Mouse (Mus musculus): ENCODE data around the gene Adk. TPM values are rescaled to one million over a fixed set of nuclear protein-coding genes. Genes with fewer than 3 reads are reported as not detected.
A peak's percentile ranks its signal among the peaks of the same experiment; 100 is the strongest.

Gene Adk
- polyA plus RNA-seq, 1 experiment from 2014 or later: 68.6 TPM

DNA sequence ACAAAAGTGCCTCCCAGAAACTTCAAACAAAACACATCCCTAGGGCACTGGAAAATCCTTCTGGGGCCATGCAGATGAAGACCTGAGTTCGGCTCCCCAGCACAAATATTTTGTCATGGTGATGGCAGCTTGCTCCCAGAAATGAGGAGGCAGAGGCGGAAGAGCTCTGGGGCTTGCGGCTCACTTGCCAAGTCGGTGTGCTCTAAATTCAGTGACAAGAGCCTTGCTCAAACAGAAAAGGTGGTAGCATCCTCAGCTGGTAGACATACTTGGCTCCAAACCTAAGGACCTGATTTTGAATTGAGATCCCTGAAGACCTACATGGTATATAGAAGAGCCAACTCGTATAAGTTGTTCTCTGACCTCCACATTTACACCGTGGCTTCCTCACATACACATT lies 292.5 kb downstream of the Adk start:
- no peak overlapping the region for H3K4me3 ChIP-seq
- WGBS: 94% methylated on average over 6 of the region's 6 CpGs
- ATAC-seq (replicated peaks): no peak
- no peaks in the 10 kb centered on the region for H3K4me1 ChIP-seq
- no peak overlapping the region for H3K4me2 ChIP-seq (replicated peaks)
- no peak overlapping the region for H3K27ac ChIP-seq (replicated peaks)
- no peaks in the 10 kb centered on the region for H3K27me3 ChIP-seq
- no peaks in the 10 kb centered on the region for H3K36me3 ChIP-seq
- H3K9ac ChIP-seq (replicated peaks): no peak overlapping the region
- no peaks in the 10 kb centered on the region for H3K9me3 ChIP-seq

DNA sequence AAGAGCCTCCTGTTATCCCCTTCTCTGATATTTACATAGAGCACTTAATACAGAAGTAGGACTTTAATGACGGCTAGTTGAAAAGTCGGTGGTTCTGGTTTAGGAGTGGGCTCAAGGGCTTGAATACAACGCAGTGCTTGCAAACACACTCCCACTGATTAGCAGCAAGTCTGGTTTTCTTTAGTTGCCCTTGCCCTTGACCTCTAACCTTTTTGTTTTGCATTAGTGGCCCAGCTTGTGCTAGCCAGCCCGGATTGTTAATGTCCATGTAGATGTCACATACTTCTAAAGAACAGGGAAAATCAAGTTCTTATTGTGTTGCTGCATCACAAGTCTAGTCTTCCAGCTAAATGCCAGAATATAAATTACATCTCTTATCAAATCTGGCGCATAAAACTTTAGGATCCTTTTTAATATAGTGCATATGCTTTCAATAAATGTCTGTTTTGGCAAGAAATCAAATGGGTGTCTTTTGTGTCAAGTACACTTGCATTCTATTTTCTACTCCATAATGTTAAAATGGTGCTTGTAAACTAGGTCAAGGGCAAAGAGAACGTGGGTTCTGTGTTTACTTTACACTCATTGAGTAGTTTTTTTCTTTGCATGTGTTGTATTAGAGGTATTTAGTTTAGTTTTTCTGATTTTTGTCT lies 296.4 kb downstream of the Adk start:
- H3K27me3 ChIP-seq: no peaks in the 10 kb centered on the region
- no peaks in the 10 kb centered on the region for H3K9me3 ChIP-seq
- no peaks in the 10 kb centered on the region for H3K4me1 ChIP-seq
- H3K36me3 ChIP-seq: no peaks in the 10 kb centered on the region
- no peak for ATAC-seq (replicated peaks)
- H3K9ac ChIP-seq (replicated peaks): no peak overlapping the region
- no peak overlapping the region for H3K4me3 ChIP-seq
- no peak overlapping the region for H3K4me2 ChIP-seq (replicated peaks)
- H3K27ac ChIP-seq (replicated peaks): no peak overlapping the region
- 67% methylated on average over 6 of the region's 6 CpGs for WGBS

DNA sequence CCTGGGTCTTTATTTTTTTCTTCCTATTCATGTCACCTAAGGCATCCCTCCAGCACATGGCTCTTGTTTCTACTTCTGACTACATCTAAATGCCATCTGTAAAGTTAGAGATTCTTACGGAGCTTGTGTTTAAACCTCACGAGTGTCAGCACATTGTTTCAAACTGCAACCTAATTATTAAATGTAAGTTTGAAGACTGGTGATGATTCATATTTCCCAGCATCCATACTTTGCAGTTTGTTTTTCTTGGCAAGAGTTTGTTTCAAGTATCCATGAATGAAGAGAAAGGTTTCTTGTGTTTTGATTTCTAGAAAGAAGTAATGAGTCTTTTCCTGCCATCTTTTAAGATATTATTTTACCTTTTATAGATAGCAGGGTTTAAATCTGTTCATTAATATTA lies 299.3 kb downstream of the Adk start:
- no peak for ATAC-seq (replicated peaks)
- H3K4me1 ChIP-seq: no peaks in the 10 kb centered on the region

DNA sequence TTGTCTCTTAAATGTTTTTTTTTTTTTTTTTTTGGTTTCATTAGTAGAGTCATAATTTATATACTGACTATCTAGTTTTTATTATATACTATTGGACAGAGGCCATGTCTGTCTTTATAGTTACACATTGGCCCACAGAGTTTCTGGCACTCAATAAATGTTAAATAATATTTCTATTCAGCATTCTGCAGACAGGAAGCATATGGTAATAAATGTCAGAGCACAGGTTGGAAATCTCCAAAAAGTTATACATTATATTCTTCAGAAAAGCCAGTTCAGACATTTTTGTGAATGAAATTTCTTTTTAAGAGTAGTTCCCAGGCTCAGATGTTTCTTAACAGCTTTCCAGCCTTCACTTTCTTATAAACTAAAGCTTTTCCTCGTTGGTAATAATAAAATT lies 303.9 kb downstream of the Adk start:
- H3K27me3 ChIP-seq: no peaks in the 10 kb centered on the region
- no peak overlapping the region for H3K4me3 ChIP-seq
- no peak overlapping the region for H3K27ac ChIP-seq (replicated peaks)
- no peak for ATAC-seq (replicated peaks)
- 74% methylated on average over 1 of the region's 1 CpGs for WGBS
- H3K36me3 ChIP-seq: no peaks in the 10 kb centered on the region
- H3K9ac ChIP-seq (replicated peaks): no peak overlapping the region
- H3K4me2 ChIP-seq (replicated peaks): no peak overlapping the region
- H3K4me1 ChIP-seq: peaks cover 12% of the 10 kb centered on the region
- H3K9me3 ChIP-seq: no peaks in the 10 kb centered on the region

More for the DNA sequence above, 299.3 kb downstream of the Adk start:
- Histone ChIP-seq H3K4me3 (no peak overlapping the region), H3K9me3 (no peaks in the 10 kb centered on the region), H3K27me3 (no peaks in the 10 kb centered on the region), H3K36me3 (no peaks in the 10 kb centered on the region), H3K4me2 (replicated peaks) (no peak overlapping the region), H3K27ac (replicated peaks) (no peak overlapping the region), H3K9ac (replicated peaks) (no peak overlapping the region)
- 86% methylated on average over 2 of the region's 2 CpGs for WGBS

DNA sequence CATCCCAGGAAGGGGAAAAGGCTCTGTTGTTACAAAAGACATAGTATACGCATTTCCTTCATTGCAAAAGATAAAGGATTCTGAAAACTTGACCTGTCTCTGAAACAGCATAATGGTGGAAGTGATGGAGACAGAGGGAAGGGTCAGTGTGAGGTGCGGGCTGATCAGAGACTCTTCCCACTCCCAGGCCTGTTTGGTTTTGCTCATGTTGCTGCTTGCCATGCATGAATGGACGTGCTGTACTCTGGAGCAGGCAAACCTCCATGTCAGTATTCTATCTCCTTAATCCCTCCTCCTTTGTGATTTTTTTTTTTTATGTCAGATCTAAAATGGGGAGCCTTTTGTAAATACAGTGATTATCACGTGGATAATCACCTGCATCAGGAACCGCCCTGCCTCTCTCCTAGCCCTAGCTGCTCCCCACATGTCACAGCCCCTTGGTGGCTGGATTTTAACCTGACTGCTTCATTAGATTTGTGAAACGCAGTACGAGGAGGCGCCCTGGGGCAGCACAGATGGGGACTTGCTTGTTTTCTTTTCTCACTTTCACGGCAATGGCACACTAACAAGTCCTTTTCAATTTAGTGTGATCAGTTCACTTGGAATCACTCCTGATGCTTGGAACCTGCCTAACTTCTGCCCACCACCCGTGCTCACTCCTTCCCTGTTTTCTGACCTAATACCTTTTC lies 307.0 kb downstream of the Adk start:
- peak; percentile 80 for ATAC-seq (replicated peaks)
- Histone ChIP-seq H3K27ac (replicated peaks) (peak overlapping the region; percentile 80), H3K36me3 (no peaks in the 10 kb centered on the region), H3K4me3 (no peak overlapping the region), H3K4me2 (replicated peaks) (no peak overlapping the region), H3K4me1 (peaks cover 12% of the 10 kb centered on the region), H3K27me3 (no peaks in the 10 kb centered on the region), H3K9me3 (no peaks in the 10 kb centered on the region), H3K9ac (replicated peaks) (no peak overlapping the region)
- WGBS: 37% methylated on average over 10 of the region's 10 CpGs

DNA sequence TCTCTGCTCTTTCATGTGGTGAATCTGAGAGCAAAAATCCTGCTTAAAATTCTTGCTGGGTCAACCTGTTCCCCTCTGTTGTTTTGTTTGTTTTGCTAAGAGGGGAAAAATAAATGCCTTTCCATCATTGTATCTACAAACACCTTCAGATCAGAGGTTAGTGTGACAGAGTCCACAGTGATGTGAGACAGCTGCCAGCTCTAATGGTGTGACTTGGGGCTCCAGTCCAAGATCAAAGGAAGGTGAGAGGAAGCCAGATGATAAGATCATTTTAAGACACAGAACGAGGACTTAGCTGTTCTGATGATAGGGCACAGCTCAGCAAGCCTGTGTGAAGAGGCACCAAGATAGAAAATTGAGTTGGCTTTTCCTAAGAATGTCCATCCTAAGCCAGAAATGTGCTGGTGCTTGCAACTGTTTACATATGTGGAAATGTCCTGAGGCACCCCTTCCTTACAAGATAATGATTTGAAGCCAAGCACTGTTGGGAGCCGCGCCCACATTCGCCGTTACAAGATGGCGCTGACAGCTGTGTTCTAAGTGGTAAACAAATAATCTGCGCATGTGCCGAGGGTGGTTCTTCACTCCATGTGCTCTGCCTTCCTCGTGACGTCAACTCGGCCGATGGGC lies 307.6 kb downstream of the Adk start:
- Histone ChIP-seq H3K9me3 (no peaks in the 10 kb centered on the region), H3K4me2 (replicated peaks) (no peak overlapping the region), H3K4me3 (no peak overlapping the region), H3K27me3 (no peaks in the 10 kb centered on the region), H3K9ac (replicated peaks) (no peak overlapping the region), H3K36me3 (no peaks in the 10 kb centered on the region), H3K4me1 (peaks cover 12% of the 10 kb centered on the region), H3K27ac (replicated peaks) (peak overlapping the region; percentile 80)
- ATAC-seq (replicated peaks): 0 out of 2 replicates have a peak, but pooled peaks have one; percentile 26
- WGBS: 68% methylated on average over 8 of the region's 12 CpGs

DNA sequence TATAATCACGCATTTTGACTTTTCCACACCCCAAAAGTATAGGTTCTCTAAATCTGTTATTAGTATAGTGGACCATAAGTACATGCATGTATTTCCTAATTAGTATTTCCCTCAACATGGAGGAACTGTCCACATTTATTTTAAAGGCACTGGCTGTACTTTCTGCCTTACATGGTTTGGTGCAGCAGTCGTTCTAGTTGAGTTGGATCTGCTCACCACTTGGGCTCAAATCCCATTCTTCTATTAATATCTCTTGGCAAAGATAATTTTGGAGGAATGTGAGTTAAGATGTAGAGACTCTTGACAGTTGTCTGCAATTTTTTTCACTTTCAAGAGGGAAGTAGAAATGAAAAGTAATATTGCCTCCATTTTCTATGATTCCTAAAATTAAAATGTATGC lies 314.7 kb downstream of the Adk start:
- H3K27me3 ChIP-seq: no peaks in the 10 kb centered on the region
- ATAC-seq (replicated peaks): no peak
- H3K9me3 ChIP-seq: no peaks in the 10 kb centered on the region
- H3K4me1 ChIP-seq: peaks cover 34% of the 10 kb centered on the region
- H3K36me3 ChIP-seq: no peaks in the 10 kb centered on the region
- no peak overlapping the region for H3K4me3 ChIP-seq
- peak overlapping the region; percentile 91 for H3K27ac ChIP-seq (replicated peaks)
- no peak overlapping the region for H3K9ac ChIP-seq (replicated peaks)
- 73% methylated on average over 2 of the region's 2 CpGs for WGBS
- H3K4me2 ChIP-seq (replicated peaks): no peak overlapping the region

DNA sequence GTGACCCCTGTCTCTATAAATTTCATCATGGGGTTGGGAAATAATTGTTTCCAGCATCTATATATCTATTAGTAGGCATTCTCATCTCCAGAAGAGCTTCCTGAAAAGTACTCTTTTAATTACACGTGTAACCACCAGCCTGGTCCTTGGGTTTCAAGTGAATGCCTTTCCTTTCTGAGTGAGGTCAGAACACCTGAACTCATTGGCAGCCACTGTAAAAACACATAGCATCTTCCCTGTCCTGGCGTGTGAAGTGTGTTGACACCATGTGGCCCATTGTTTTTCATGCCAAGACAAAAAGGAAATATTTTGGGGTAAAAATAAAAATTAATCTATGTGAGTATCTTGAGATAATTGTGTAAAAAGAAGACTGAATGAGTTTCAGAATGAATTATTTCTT lies 316.2 kb downstream of the Adk start:
- Histone ChIP-seq H3K36me3 (no peaks in the 10 kb centered on the region), H3K9ac (replicated peaks) (no peak overlapping the region), H3K4me3 (no peak overlapping the region), H3K27me3 (no peaks in the 10 kb centered on the region), H3K9me3 (no peaks in the 10 kb centered on the region), H3K27ac (replicated peaks) (peak overlapping the region; percentile 91), H3K4me1 (peaks cover 42% of the 10 kb centered on the region), H3K4me2 (replicated peaks) (no peak overlapping the region)
- 7% methylated on average over 2 of the region's 2 CpGs for WGBS
- ATAC-seq (replicated peaks): peak; percentile 57

DNA sequence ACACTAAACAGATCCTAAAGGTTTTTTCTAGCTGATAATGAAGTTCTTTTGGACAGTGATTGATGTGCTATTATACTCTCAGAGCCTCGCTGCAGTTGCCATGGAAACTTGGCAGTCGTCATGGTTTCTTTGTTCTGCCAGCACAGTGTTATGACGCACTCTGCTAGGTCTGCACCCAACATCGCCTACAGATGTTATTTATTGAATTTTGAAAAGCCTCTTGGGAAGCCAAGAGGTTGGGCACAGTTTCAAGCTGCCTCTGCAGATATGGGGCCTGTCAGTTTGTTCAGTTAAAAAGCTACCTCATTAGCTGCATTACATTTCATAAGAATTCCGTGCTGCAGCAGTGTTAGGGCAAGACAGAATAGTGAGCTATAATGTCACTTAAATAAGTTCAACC lies 316.8 kb downstream of the Adk start:
- H3K4me3 ChIP-seq: no peak overlapping the region
- no peaks in the 10 kb centered on the region for H3K27me3 ChIP-seq
- peak overlapping the region; percentile 91 for H3K27ac ChIP-seq (replicated peaks)
- no peaks in the 10 kb centered on the region for H3K9me3 ChIP-seq
- ATAC-seq (replicated peaks): peak; percentile 97
- H3K4me2 ChIP-seq (replicated peaks): peak overlapping the region; percentile 25; the same call in 1 of the 2 replicates
- H3K36me3 ChIP-seq: no peaks in the 10 kb centered on the region
- H3K9ac ChIP-seq (replicated peaks): no peak overlapping the region
- WGBS: under 1% methylated on average over 5 of the region's 5 CpGs
- peaks cover 42% of the 10 kb centered on the region for H3K4me1 ChIP-seq

DNA sequence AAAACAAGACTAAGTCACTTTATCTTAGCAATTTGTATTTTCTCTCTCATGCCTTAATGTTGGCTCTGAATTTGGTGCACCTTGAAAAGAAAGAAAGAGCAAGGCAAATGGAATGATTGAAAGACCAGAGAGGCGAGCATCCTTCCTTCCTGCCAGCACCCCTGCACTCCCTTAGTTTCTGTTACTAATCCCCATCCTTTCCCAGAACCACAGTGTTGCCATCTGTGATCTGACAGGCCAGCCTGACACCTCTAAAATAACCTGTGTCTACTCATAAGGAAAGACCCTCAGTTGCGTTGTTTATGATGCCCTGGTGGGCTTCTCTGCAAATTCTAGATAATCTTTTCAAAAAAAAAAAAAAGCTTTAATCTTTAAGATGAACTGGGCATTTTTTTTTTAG lies 319.6 kb downstream of the Adk start:
- Histone ChIP-seq H3K4me2 (replicated peaks) (no peak overlapping the region), H3K9me3 (no peaks in the 10 kb centered on the region), H3K4me1 (peaks cover 41% of the 10 kb centered on the region), H3K36me3 (no peaks in the 10 kb centered on the region), H3K27ac (replicated peaks) (peak overlapping the region; percentile 69), H3K27me3 (no peaks in the 10 kb centered on the region), H3K9ac (replicated peaks) (no peak overlapping the region), H3K4me3 (no peak overlapping the region)
- ATAC-seq (replicated peaks): no peak
- WGBS: 33% methylated on average over 2 of the region's 2 CpGs

DNA sequence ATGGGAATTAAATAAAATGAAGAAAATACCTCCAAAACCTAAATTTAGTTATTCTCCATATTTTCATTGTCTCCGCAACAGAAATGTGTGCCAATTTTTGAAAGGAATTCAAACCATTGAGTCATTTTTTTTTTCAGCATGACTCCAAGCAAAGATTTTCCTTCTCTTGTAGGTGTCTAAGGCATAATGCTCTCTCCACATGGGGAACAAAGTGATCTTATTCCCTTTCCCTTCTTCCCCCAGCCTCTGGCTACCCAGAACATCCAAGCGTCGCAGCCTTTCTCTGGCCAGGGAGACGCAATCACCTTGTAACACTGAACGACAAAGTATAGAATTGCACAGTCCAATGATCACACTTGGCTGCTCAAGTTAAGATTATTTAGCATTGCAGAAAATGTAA lies 320.3 kb downstream of the Adk start:
- Histone ChIP-seq H3K36me3 (no peaks in the 10 kb centered on the region), H3K4me3 (no peak overlapping the region), H3K4me2 (replicated peaks) (no peak overlapping the region), H3K27ac (replicated peaks) (peak overlapping the region; percentile 48), H3K9ac (replicated peaks) (no peak overlapping the region), H3K27me3 (no peaks in the 10 kb centered on the region), H3K4me1 (peaks cover 37% of the 10 kb centered on the region), H3K9me3 (no peaks in the 10 kb centered on the region)
- no peak for ATAC-seq (replicated peaks)
- WGBS: 80% methylated on average over 5 of the region's 5 CpGs

DNA sequence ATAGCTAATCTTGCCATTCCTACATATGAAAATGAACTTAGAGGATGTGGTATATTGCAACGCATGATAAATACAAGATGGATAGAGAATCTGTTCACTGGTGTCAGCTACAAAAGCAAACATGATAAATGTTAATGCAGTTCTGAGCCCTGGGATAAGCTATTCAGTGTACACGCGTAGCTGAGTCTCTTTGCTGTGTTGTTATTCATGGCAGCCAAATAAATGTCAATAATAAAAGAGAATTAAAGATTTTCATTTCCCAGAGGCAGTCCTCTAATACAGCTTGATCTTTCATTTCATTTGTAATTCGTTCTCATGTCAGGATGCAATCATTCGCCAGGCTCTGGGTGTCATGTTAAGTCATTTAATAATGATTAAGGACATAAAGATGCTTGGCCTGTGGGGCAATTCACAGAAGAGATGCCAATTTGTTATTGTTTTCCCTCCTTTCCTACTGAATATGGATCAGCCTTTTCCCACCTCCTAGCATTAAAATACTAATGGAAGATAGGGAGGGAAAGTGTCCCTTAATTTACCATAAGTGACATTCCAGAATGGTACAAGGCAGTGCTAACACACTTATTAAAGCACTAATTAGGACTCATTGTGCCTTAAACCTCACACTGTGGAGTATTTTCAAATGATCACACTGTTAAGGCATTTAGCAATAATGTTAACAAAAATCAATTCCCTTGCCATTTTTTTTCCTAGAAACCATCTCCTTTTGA lies 331.5 kb downstream of the Adk start:
- H3K9ac ChIP-seq (replicated peaks): no peak overlapping the region
- H3K36me3 ChIP-seq: no peaks in the 10 kb centered on the region
- H3K27me3 ChIP-seq: no peaks in the 10 kb centered on the region
- H3K4me3 ChIP-seq: no peak overlapping the region
- WGBS: 26% methylated on average over 5 of the region's 5 CpGs
- H3K4me1 ChIP-seq: peaks cover 18% of the 10 kb centered on the region
- peak overlapping the region; percentile 64 for H3K27ac ChIP-seq (replicated peaks)
- H3K4me2 ChIP-seq (replicated peaks): no peak overlapping the region
- peak; percentile 57 for ATAC-seq (replicated peaks)
- no peaks in the 10 kb centered on the region for H3K9me3 ChIP-seq
